Mouse (Mus musculus) urinary bladder, postnatal 14 days (tissue): ENCODE data around the gene Cpvl.

Experiments
- DNase-seq: peaks from one replicate; pipeline ENCODE4 v3.0.0; 2021; ENCODE audit warnings: low spot score

Gene Cpvl

DNA sequence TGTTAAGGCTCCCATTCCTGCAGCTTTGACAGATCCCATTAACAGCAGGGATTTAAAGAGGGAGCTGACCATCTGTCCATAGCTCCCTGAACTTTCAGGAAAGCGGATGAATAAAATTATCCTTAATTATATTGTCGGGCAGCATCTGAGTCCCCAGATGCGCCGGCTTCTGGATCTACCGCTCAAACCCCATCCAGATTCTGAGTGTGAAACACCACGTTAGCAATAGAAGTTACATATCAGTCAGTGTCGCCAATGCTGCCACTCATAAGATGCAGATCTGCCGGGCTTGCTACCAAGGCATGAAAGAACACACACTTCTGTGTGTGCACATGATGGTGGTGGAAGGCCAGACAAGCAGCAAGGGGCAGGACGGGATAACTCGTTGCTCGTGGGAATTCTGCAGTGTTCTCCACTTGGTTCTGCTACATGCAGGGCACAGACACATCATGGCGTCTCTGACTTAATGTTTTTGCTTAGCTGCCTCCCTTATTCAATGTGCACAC is 6.2 kb downstream of the Cpvl start:
- DNase-seq = no peak

DNA sequence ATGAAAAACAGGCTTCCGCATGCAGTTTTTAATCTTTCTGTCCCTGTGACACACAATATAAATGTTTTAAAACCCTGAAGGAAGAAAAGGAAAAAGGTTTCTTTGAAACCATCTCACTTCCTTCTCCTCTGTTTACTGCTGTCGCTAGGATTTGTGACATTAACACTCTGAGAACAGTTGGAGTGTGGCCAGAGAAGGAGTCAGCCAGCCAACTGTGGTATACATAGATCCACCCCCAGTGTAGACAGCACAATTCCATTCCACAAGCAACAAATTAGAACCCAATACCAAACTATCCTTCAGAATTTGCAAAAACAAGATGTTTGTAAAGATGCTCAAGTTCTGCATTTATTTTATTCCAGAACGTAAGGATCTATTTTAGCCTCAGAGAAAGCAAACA is 6.7 kb downstream of the Cpvl start:
- DNase-seq = no peak

DNA sequence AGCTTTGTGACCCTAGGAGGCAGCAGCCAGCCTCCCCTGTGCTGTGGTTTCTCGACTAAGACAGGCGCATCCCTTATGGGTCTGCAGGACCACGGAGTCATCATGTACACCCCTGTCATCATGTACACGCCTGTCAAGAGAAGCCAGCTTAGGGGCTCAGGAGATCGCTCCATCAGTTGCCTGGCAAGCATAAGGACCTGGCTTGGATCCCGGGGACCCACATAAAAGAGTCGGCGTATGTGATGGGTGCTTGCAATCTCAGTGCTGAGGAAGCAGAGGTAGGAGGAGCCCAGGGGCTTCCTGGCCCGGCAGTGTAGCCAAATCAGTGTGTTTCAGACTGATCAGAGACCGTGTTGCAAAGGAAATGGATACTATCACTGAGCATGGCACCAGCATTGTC is 9.4 kb downstream of the Cpvl start:
- no peak for DNase-seq

DNA sequence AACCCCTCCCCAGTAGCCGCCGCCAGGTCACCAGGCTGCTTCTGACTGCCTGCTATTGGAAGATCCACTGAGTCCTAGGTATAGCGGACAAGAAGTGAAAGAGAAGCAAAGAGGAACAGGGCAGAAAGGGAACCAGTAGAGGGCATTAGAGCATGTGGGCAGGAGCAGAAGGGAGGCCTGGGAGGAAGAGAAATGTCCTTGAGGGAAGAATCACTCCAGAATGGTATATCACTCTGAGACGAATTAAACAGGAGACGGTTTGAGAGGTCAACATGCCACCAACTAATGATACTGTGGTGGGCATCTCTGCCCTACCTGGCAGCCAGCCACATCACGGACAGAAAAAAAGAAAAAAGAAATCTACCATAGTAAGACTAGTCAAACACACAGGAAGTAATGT is 9.9 kb downstream of the Cpvl start:
- DNase-seq = no peak

DNA sequence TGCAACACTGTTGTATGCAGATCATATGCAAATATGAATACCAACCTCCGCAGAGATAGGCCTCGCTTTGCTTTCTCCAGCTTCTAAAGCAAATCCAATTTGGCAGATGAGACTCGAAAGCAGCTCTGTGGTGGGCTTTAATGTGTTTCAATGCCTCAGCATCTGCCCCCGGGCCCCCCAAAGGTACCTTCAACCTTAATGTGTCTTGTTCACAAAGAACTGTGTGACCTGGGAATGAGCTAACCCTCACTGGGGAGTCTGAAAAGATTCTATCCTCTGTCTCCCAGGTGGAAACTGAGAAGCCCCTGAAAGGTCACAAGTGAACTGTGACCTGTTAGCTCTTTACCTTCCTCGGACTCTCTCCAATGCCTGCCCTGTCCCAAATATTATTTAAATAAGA is 11.9 kb downstream of the Cpvl start:
- no peak for DNase-seq

DNA sequence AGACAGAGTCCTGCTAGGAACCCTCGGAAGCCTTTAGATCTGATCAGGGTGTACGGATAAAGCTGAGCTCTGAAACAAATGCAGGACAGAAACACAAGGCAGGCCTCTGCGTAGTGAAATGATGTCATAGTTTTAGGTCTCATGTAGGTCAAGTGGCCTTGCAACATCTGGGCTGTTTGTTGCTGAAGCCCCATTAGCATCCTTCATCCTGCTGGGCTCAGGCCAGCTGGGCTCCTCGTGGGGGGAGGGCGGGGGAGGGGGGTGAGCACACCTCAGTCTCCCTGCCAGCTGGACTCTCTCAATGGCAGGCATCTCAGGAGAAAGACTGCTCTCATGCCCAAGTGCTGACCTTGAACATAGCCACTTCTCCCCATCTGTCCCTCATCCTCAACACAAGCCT is 12.6 kb downstream of the Cpvl start:
- DNase-seq = no peak

DNA sequence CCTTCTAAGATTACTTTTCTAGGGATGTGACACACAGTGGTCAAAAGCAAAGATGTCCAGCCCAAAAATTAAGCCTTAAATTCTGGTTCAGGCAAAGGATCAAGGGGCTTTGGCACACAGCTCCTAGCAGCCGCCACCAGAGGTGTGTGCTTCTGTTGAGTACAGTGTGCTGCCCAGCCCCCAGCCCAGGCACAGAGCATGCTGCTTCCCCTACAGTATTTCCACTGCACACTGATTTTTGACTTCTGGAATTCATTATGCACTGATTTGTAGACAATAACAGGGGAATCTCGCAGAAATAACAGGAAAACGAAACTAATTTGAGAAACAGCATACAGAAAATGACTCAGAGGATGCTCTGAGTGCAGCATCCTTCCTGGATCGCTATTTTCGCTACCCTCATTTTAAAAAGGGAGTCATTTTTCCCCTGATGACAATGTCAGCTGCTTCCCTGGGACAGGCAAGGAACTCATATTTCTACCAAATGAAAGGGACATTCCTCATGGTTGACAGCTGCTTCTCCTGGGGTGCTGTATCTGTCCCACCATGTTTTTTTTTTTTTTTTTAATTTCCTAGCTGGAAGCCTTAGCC is 14.5 kb downstream of the Cpvl start:
- no peak for DNase-seq

DNA sequence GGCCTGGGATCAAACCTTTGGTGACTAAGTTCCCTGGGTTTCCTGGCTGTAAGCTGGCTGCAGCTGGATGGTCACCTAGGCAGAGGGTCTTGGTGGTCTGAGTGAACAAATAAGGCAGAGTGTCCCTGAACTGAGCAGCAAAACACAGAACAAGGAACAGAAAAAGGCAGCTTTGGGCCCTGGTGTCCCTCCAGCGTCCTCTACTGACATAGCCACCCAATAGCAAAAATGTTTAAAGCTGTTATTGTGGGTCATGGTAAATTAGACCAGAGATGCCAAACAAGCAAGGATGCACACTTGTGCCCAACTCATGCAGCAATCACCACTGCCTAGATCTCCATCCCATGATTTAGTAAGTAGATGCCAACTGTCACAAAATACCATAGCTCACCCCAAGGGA is 16.5 kb downstream of the Cpvl start:
- no peak for DNase-seq

DNA sequence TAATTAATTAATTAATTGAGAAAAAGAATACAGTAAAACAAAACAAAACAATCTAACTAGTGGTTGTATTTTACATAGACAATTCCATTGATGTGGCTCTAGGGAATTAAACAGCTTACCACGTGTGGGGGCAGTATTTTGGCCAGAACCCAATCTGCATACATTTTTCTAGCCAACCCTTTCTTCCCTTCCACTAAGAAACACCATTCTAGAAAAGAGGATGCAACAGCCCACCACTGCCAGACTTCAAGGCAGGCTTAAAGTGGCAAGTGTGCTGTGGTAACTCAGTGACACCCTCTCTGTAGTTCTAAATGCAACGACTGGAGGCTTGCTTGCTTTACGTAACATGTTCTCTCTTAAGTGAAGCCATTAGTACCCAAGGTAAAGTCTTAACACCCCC is 18.6 kb downstream of the Cpvl start:
- DNase-seq = no peak

DNA sequence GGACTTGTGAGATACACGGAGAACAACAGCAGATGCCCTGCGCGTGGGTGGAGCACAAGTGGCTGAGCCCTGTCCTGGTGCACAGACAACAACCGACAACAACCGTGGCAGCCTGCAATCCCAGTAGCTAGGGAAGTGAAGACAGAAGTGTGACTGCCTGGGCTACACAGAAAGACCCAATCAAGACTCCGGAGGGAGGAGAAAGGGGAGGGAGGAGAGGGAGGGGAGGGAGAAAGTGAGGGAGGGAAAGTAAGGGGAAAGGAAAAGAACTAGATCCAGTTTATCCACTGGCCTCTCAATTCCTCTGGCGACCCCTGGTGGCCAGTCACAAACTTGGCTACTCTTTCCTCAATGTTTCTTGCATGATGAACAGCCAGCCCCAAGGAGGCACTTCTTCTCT is 20.1 kb downstream of the Cpvl start:
- peak; percentile 86 for DNase-seq

DNA sequence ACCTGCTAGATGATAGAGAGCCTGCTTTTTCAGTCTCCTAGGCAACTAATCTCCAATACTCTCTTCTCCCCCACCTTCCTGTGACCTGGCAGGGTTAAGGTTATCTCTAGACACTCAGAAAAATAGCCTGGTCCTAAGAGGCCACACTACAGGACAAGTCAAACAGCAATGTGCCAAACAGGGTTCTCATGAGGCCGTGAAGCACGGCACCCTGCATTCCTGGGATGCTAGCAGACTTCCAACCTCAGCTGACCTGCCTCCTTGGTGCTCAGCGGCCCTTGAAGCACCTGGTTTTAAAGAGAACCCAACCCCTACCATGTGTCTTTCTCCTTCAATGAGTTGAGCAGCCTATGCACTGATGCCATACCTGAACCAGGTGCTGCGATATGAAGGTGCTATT is 22.0 kb downstream of the Cpvl start:
- DNase-seq = no peak

DNA sequence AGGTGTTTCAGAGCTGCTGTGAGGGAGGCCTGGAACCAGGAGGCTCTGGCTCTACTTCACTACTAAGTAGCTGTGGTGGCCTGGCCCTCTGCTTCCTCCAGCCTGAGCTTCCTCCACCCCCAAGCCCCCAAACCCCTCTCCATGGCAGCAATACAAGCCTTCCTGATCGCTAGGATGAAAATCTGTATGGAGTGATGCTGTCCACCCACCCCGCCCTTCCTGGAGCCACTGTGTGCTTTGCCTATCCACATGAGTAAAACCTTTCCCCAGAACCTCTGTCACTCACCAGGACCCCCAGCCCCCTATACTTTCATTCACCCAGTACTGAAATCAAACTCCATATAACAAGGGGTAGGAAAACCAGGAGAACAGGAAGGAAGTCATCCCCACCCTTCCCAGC is 22.6 kb downstream of the Cpvl start:
- no peak for DNase-seq

DNA sequence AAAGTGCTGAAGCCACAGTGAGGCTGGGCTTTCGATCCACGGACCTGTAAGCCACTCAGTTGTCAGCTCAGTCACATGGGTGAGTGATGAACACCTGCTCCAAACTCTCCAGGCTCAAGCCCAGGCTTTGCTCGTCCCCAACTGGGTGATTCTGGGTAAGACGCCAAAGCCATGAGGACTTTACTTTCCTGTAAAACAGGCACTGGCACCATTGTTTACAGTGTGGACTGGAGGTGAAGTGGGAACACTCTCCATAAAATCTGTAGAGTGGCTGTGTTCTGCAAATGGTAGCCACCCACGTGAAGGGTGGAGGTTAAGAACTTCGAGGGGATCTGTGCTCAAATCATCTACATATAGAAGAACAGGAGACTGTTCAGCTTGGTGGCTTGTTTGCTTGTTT is 23.2 kb downstream of the Cpvl start:
- no peak for DNase-seq

DNA sequence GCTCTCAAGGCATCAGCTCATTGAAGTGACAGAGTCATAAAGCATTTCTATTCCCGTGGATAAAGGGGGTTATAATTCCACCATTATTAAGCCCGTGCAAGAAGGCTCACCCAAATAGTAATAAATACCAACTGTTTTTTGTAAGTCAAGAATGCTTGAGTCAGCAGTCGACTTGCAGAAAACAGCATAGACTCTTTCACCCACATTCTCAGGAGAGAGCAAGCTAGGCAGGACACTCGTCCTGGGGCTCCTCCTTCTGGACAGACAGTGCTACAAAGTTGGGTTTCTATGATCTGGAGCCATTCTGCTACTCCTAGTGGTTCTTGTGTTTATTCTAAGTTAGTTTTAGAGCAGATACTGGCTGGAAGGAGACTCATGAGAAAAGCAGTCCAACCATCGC is 24.4 kb downstream of the Cpvl start:
- DNase-seq = peak; percentile 78

DNA sequence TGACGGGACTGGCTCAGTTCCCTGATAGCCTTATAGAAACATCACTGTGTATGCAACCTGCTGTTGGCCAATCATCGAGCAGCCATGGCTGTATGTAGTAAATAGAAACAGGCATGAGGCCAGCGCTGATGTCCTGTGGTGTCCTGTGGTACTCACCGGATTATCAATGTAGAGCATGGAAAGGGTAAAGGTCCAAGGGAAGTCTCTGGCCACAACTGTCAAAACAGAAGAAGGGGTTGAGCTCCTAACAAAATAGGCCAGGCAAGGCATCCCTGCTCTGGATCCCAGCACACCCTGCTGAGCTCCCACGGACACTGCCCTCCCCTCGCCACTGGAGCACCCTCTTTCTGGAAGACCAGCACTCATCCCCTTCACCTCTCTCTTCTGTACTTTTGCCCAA is 25.1 kb downstream of the Cpvl start:
- DNase-seq = no peak

DNA sequence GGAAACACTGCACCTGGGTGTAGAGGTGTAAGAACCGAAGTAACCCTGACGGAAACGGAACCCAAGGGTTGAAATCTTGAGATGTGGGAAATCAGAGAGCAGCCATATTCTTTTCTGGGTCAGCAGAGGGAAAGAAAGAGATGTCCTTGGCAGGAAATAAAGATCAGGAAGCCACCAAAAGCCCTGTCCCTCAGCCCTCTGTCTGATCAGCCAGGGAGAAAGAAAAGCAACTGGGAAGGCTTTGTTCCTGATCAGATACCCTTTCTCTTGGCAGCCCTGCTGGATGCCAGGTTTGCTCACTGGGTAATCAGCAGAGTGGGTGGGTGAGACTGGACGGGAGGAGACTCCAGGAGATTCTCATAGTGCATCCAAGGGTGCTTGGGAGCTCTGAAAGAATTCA is 27.1 kb downstream of the Cpvl start:
- no peak for DNase-seq

DNA sequence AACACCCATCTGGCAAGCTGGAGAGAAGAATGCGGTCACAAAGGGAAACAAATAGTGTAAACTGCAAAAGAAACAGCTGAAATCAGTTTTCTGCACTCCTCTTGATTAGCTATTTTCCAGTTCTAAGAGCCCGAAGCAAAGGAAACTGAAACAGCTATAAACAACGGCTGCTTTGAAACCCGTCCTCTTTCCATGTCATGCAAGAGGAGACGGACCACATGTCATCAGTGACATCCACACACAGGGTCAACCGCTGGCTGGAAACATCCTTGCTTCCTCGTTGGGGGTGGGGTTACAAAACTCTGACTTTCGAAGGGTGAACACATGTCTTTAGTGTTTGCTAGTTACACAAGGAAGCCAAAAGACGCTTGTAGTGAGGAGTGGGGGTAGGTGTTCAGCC is 27.6 kb downstream of the Cpvl start:
- peak; percentile 20 for DNase-seq

DNA sequence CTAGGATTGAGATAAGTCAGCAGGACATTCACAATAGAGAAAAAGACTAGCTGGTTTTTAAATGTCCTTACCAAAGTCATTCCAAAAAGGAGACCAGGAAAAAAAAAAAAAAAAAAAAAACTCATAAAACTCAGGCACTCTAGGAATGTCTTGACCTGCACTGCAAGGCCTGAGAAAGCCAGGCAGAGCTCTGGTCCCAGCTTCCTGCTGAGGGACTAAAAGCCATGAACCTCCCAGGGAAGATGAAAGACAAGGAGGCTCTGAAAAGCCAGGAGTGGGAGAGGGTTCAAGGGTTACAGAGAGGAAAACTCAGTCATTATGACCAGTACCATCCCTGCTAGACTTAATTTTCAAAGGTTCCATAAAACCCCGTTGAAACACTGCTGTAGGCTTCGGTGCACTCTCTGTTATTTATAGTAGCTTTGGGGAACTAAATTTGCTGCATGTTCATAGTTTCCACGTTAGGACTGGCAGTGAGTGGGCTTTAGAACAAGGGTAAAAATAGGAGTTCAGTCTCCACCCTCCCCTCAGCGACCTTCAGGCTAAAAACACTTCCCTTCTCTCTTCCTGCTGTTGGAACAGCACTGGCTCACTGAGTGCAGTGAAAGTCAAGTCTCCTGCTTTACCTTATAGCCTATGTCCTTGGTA is 30.0 kb downstream of the Cpvl start:
- DNase-seq = no peak

DNA sequence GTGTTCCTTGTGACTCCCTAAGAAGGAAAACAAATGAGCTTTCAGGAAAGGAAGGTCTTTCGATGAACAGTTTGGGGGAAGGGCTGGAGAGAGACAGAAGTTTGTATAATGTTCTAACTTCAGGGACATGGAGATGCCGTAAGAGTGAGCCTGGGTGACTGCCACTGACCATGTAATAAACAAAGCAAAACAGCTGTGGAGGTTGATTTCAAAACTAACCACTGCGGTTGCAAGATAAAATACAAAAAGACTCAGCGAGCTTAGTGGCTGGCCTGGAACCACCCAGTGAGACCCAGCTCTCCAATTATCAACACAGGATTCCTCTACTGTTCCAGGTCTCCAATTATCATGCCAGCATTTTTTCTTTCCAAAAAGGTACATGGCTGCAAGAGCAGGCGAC is 33.6 kb downstream of the Cpvl start:
- peak; percentile 23 for DNase-seq

DNA sequence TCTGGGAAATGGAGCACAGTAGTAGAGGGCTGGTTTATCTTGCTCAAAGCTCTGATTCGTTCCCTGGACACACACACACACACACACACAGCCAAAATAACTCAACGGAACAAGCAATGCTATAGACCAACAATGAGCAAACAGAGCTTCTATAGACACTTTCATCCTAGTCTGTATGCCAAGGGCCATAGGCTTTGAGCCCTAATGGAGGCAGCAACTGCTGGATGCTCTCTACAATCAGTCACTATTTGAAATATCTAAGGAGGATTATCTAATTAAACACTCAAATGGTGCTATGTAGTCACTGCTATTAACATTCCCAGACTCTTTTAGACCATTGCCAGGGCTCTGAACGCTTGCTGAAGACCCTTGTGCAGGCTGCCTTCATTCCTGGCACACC is 34.1 kb downstream of the Cpvl start:
- no peak for DNase-seq

DNA sequence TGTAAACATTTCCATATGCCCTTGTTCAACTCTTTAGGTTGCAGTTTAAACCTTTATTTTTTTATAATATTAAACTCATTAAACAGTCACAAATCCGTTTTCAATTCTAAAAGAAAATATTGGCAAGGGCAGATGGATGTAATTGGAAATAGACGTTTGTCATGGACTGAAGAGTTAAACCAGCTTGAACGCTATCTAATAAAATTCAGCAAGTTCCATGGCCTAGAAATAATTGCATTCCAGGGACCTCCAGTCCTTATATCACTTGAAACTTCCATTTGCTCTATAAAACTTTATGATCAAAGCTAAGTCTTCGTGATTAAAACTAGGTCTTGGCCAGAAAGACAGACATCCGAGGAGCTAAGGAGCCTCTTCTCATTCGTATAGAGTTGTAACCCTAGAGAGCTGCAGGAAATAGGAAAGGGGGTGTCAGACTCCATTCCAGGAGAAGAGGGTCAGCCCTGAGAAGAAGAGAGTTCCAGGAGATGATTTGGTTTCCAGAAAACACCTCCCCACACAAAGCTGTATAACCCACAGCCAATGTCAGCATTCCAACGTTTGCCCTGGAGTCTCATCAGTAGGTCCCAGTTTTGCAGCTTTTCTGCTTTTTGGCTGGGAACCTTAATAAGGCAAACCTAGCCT is 36.2 kb downstream of the Cpvl start:
- no peak for DNase-seq

DNA sequence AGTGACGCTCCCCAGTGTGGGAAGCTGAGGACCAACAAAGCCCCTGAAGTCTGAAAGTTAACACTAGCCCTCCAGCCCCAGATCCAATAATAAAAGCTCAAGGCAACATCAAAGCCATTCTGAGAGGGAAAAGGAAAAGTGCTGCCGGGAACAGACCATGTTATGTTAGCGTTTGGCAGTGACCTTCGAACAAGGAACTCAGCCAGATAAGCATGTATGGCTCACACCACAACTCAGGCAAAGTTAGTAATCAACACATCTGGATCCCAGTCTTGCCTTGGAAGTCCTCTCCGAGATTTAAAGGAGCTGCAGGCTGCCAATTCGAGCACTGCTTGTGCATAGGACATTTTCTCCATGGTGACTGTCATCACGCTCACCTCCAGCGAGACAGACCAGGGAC is 38.7 kb downstream of the Cpvl start:
- DNase-seq = no peak

DNA sequence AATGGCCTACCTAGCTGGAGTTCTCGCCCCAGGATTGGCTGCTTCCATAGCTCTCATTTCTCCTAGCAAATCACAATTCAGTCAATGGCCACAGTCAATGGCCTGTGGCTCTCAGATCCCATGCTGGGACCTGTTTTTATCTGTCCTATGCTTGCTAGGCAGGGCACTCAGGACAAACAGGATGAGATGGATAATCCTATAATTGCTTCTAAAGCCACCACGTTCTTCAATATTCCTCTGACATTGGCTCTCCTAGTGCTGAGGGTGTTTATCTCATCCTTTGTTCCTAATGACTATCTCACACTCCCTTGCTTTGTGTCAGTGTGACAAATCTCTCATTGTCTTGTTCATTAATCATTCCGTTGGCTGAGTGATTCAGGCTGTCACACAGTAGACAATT is 39.5 kb downstream of the Cpvl start:
- no peak for DNase-seq
